Mouse (Mus musculus): ENCODE data around the gene Epb41l3.

GRCm38 (mm10) chr17:69207562-69208312, 132.3 kb downstream of the Epb41l3 start:
- TF ChIP-seq CTCF (IDR thresholded peaks at IDR 0.05; ENCODE audit: low read depth, low read length) (no peak), POLR2A (IDR thresholded peaks at IDR 0.05; ENCODE audit: borderline replicate concordance, low read depth, low read length) (no peak)

Measured in bone marrow macrophage, adult 2 months (primary cell).